Mouse (Mus musculus) midbrain, embryonic 10.5 days (tissue): ENCODE measurements at regions not wholly inside any gene's neighbourhood (a gene's known extent, or its start where the extent isn't known, plus 50 kb on each side); places are given as distances from the start of the nearest gene placed in this dataset.

Source experiments
- DNase-seq: peaks from one replicate; pipeline ENCODE4 v3.0.0-alpha.2; 2017; ENCODE audit warnings: low spot score
- H3K27ac ChIP-seq: fragments of 300-500 bp; sonication (generic); replicated peaks from 2 replicates; pipeline ENCODE4 v1.5.1; 2016; ENCODE audit warnings: mild to moderate bottlenecking
- H3K27me3 ChIP-seq: fragments of 300-500 bp; sonication (generic); 2 replicates; pipeline ENCODE4 v1.6.1; 2016; ENCODE audit warnings: low read depth, mild to moderate bottlenecking; ENCODE audit not compliant: poor library complexity, severe bottlenecking
- H3K36me3 ChIP-seq: fragments of 300-500 bp; sonication (generic); 2 replicates; pipeline ENCODE4 v1.6.1; 2016; ENCODE audit warnings: mild to moderate bottlenecking, moderate library complexity
- H3K4me1 ChIP-seq: fragments of 300-500 bp; sonication (generic); 2 replicates; pipeline ENCODE4 v1.6.1; 2016
- H3K4me3 ChIP-seq: fragments of 300-500 bp; sonication (generic); 2 replicates; pipeline ENCODE4 v1.5.1; 2016; ENCODE audit warnings: mild to moderate bottlenecking, moderate library complexity
- H3K9me3 ChIP-seq: fragments of 300-500 bp; sonication (generic); replicated peaks from 2 replicates; pipeline ENCODE4 v1.6.1; 2016; ENCODE audit warnings: mild to moderate bottlenecking
- WGBS: fragments of 180-500 bp; shearing (Covaris S2); methylation state at CpG from one replicate; pipeline ENCODE4 v1.1.7; 2016; 5-methylcytosine and 5-hydroxymethylcytosine counted together

- WGBS, result 87% methylated on average over 5 of the region's 5 CpGs
- no peak for DNase-seq
- H3K27me3 ChIP-seq, result no peaks in the 10 kb centered on the region
Measured at GRCm38 (mm10) chr7:138139766-138140165, 257.8 kb downstream of the Tcerg1l start.

DNA sequence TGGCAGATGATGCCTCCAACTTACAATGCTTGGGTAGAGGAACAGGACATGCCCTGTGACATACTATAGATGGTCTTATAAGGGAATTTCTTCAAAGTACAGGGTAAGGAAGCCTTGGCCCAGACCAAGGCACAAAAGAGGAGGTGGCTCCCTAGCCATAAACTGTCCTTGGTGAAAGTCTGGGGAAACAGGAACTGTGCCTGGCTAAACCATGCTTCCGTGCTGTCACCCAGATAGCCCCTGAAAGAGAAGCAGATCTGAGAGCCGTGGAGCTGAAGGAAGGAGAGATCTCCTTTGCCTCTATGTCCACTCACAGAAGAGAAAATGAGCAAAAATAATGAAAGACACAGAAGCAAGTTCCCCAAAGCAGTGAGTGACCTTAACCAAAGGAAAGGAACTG lies 248.0 kb downstream of the Tcerg1l start:
- WGBS, result 83% methylated on average over 2 of the region's 2 CpGs
- DNase-seq, result no peak
- Histone ChIP-seq H3K4me3 (no peak overlapping the region), H3K4me1 (peaks cover 20% of the 10 kb centered on the region), H3K9me3 (no peaks in the 10 kb centered on the region), H3K27me3 (0 out of 2 replicates have a peak, but pooled peaks cover 4% of the 10 kb centered on the region), H3K36me3 (no peaks in the 10 kb centered on the region), H3K27ac (no peak overlapping the region)

More at GRCm38 (mm10) chr7:138139766-138140165, 257.8 kb downstream of the Tcerg1l start:
- Histone ChIP-seq H3K9me3 (no peaks in the 10 kb centered on the region), H3K4me3 (no peak overlapping the region), H3K36me3 (no peaks in the 10 kb centered on the region), H3K27ac (no peak overlapping the region), H3K4me1 (peaks cover 4% of the 10 kb centered on the region)

DNA sequence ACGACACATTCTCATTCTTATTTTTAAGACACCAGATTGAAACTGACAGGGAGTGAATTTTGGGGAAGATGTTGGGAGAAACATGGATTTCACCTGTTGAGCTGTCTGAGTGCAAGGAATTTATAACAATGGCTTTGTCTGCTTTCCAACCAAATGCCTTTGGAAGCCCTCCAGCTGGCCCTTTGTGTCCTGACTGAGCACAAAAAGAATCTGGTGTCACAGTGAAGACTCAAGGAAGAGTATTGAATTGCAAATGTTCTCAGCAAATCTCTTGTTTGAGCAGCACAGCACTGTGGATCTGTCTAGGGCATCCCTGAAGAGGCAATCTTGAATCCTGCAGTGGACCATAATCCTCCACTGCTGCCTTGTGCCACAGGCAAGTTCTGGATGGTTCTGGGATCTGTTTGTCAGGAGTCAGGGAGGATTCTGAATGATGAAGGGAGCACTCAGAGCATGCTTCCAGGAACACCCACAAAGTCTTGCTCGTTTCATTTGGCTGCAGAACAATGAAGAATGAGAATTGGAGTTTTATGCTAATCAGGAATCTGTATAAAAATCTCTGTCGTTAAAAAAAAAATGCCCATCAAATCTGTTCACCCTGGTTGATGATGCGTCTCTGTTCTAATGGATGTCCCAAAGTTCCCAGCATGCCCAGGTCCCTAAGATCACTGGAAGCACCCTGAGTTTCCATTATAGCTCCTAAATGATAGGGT lies 243.9 kb downstream of the Tcerg1l start:
- Histone ChIP-seq H3K27me3 (0 out of 2 replicates have a peak, but pooled peaks cover 4% of the 10 kb centered on the region), H3K27ac (peak overlapping the region; percentile 82), H3K9me3 (no peaks in the 10 kb centered on the region; the same call in 1 of the 2 replicates), H3K4me1 (peaks cover 22% of the 10 kb centered on the region), H3K36me3 (no peaks in the 10 kb centered on the region), H3K4me3 (no peak overlapping the region)
- DNase-seq, result peak; percentile 67
- WGBS, result 55% methylated on average over 4 of the region's 4 CpGs
